Mouse (Mus musculus): ENCODE results near the gene Wdr90. TPM values are rescaled to one million over a fixed set of nuclear protein-coding genes. Genes with fewer than 3 reads are reported as not detected.
"Not testable (repeated sequence)": the region's sequence is repeated elsewhere in the genome, so short reads cannot be mapped to it uniquely, and the experiment has no call there.

The Wdr90 gene
- polyA plus RNA-seq, 1 experiment from 2014 or later = 38.2 TPM

DNA sequence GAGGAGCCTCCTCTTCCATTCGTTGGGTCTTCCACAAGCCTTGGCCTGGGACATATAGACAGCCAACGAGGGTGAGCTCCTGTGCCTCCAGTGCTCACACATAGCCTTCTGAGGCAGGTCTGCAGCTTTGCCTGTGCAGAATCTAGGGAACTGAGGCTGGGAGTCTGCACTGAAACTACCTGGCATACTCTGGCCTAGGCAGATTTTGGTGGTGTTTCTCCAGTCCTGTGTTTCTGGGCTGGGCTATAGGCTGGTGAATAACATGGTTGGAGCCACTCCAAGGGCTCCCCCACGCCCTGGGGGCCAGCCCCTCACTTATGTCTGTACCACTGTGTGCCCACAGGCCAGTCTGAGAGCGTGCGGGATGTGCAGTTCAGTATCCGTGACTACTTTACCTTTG, 36.0 kb downstream of the Wdr90 start:
- Histone ChIP-seq H3K4me2 (peak overlapping the region; percentile 95; the same call in 1 of the 2 replicates), H3K4me1 (peaks cover 61% of the 10 kb centered on the region), H3K27me3 (peaks cover 8% of the 10 kb centered on the region), H3K36me3 (replicated peaks) (peaks cover 31% of the 10 kb centered on the region), H3K9me3 (no peaks in the 10 kb centered on the region), H3K4me3 (replicated peaks) (0 out of 2 replicates have a peak overlapping the region, but pooled peaks have one; percentile 4), H3K9ac (no peak overlapping the region), H3K27ac (no peak overlapping the region)
- ATAC-seq (ENCODE audit: low FRiP score) = no peak
- WGBS = 93% methylated on average over 6 of the region's 6 CpGs

DNA sequence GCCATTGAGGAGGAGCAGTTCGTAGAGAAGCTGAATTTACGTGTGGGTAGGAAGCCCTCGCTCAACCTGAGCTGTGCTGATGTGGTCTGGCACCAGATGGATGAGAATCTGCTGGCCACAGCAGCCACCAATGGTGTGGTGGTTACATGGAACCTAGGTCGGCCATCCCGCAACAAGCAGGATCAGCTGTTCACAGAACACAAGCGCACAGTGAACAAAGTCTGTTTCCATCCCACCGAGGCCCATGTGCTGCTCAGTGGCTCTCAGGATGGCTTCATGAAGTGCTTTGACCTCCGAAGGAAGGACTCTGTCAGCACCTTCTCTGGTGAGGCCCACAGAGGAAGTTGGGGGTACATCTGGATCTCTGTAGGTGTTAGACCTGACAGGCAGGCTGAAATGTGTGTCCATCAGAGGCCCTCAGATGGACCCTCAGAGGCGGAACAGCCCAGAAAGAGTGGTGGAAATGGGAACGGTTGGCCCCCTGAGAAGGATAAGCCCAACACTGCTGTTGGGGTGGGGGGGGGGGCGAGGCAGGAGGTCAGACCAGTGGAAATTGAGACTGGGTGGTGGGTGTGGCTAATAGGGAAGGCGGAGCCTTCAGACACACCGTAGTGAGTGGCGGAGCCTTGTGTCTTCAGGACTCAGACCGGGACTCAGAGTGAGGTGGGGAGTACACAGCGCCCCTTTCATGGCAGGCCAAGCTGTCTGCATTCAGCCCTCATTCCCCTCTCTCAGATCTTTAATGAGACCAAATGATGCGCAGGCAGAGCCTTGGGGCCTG, 36.7 kb downstream of the Wdr90 start:
- ATAC-seq (ENCODE audit: low FRiP score) = no peak
- Histone ChIP-seq H3K9me3 (no peaks in the 10 kb centered on the region), H3K27ac (no peak overlapping the region), H3K4me1 (peaks cover 55% of the 10 kb centered on the region), H3K9ac (peak overlapping the region; percentile 76), H3K27me3 (peaks cover 16% of the 10 kb centered on the region), H3K4me2 (peak overlapping the region; percentile 95), H3K36me3 (replicated peaks) (peaks cover 26% of the 10 kb centered on the region), H3K4me3 (replicated peaks) (peak overlapping the region; percentile 61)
- 78% methylated on average over 17 of the region's 17 CpGs for WGBS

DNA sequence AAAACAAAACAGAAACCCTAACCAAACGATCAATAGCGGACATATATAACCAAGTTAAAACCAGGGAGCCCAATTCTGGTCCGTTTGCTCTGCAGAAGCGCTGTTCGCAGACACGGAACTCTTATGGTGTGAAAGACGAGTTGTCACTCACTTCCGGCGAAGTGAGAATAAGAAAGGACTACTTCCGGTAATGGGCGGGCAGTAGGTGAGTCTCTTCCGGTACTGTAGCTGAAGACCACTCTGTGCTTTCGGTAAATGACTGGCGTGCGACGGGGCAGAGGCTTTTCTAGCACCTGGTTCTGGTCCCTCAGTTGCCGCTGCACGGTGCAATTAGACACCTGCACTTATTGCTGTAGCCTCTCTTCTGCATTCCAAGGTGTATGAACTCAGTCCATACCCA, 37.8 kb downstream of the Wdr90 start, which contains the start of gene Wdr24:
Gene Wdr24, plus strand, starts transcription at position 176 of the 400 bp plus-strand sequence.
- Histone ChIP-seq H3K4me1 (peaks cover 55% of the 10 kb centered on the region), H3K4me2 (peak within 1 kb of the TSS; percentile 95), H3K4me3 (replicated peaks) (peak within 1 kb of the TSS; percentile 61), H3K27ac (peak within 1 kb of the TSS; percentile 73; the same call in 1 of the 2 replicates), H3K9me3 (no peaks in the 10 kb centered on the region), H3K36me3 (replicated peaks) (peaks cover 28% of the 10 kb centered on the region), H3K27me3 (peaks cover 27% of the 10 kb centered on the region), H3K9ac (peak within 1 kb of the TSS; percentile 76)
- peak; percentile 71; the same call in 1 of the 2 replicates for ATAC-seq (ENCODE audit: low FRiP score)
- WGBS = under 1% methylated on average over 18 of the region's 18 CpGs

DNA sequence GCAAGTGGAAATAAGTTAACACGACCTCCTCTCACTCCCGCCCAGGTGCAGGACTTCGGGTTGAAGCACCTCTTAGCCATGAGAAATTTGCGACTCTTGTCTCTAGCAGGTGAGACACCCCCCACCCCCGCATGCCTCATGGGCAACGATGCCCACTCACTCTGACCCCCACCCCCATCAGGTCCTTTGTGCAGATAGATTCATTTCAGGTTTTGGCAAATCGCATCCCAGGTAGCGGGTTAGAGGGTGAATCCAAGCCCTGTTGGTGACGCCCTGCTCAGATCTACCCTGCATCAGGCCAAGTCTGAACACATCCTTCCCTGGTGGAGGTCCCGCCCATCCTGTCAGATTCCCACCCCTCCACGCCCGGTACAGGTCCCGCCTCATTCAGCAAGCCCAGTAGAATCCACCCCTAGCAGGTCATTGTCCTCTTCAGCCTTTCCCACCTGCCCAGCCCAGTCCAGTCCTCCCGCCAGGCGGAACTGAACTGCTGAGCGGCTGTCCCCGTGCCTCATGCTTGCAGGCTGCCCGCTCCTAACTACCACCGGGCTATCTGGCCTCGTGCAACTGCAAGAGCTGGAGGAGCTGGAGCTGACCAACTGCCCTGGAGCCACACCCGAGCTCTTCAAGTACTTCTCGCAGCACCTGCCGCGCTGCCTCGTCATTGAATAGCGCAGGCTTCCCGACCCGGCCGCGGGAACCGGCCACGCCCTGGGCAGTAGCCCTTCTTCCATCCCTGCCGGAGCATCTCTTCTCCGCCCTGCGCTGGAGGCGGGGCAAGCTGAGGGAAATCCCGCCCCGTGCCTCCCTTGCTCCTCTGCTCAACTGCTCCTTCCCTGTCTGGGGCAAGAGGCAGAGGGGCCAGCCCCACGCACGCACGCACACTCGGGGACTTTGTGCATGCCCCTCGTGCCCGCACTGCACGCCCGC, 42.2 kb downstream of the Wdr90 start:
- 8% methylated on average over 46 of the region's 46 CpGs for WGBS
- no peak overlapping the region for H3K9ac ChIP-seq
- H3K4me1 ChIP-seq = peaks cover 18% of the 10 kb centered on the region
- no peak for ATAC-seq (ENCODE audit: low FRiP score)
- H3K9me3 ChIP-seq = no peaks in the 10 kb centered on the region
- peak overlapping the region; percentile 21 for H3K4me3 ChIP-seq (replicated peaks)
- H3K27ac ChIP-seq = no peak overlapping the region
- peaks cover 42% of the 10 kb centered on the region for H3K27me3 ChIP-seq
- peak overlapping the region; percentile 38 for H3K4me2 ChIP-seq
- H3K36me3 ChIP-seq (replicated peaks) = peaks cover 26% of the 10 kb centered on the region

DNA sequence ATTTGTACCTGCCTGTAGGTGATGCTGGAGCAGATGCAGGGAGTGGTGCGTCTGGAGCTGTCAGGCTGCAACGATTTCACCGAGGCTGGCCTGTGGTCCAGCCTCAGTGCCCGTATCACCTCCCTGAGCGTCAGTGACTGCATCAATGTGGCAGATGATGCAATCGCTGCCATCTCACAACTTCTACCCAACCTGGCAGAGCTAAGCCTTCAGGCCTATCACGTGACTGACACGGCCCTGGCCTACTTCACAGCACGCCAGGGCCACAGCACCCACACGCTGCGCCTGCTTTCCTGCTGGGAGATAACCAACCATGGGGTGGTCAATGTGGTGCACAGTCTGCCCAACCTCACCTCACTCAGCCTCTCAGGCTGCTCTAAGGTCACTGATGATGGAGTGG, 43.6 kb downstream of the Wdr90 start:
- H3K4me1 ChIP-seq = peaks cover 19% of the 10 kb centered on the region
- 87% methylated on average over 11 of the region's 11 CpGs for WGBS
- no peak overlapping the region for H3K4me2 ChIP-seq
- H3K27me3 ChIP-seq = peaks cover 46% of the 10 kb centered on the region
- H3K9ac ChIP-seq = no peak overlapping the region
- H3K27ac ChIP-seq = no peak overlapping the region
- no peaks in the 10 kb centered on the region for H3K9me3 ChIP-seq
- H3K36me3 ChIP-seq (replicated peaks) = peaks cover 26% of the 10 kb centered on the region
- no peak for ATAC-seq (ENCODE audit: low FRiP score)
- no peak overlapping the region for H3K4me3 ChIP-seq (replicated peaks)

DNA sequence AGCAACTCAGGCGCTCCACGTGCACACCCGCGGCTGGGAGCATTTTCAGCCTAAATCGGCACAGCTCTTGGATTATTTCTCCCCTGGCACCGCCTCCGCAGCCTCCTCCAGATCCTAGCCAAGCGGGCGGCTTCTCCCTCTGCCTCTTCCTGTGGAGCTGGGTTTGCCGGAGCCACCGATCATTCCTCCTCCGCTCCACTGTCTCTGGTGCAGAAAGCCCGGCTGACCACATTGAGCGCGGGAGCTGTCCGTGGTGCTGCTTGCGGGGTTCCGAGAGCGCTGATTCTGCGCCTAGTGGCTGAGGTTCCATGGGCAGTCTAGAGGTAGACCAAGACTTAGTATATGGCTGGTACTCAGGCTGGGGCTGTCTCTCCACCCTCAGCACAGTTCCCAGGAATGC, 47.8 kb downstream of the Wdr90 start:
- H3K9ac ChIP-seq = 0 out of 2 replicates have a peak overlapping the region, but pooled peaks have one; percentile 21
- peaks cover 35% of the 10 kb centered on the region for H3K27me3 ChIP-seq
- no peaks in the 10 kb centered on the region for H3K9me3 ChIP-seq
- ATAC-seq (ENCODE audit: low FRiP score) = no peak
- H3K4me1 ChIP-seq = peaks cover 37% of the 10 kb centered on the region
- 0 out of 2 replicates have a peak overlapping the region, but pooled peaks have one; percentile 3 for H3K4me3 ChIP-seq (replicated peaks)
- peaks cover 22% of the 10 kb centered on the region for H3K36me3 ChIP-seq (replicated peaks)
- peak overlapping the region; percentile 13; the same call in 1 of the 2 replicates for H3K4me2 ChIP-seq
- H3K27ac ChIP-seq = no peak overlapping the region
- WGBS = 4% methylated on average over 20 of the region's 20 CpGs

DNA sequence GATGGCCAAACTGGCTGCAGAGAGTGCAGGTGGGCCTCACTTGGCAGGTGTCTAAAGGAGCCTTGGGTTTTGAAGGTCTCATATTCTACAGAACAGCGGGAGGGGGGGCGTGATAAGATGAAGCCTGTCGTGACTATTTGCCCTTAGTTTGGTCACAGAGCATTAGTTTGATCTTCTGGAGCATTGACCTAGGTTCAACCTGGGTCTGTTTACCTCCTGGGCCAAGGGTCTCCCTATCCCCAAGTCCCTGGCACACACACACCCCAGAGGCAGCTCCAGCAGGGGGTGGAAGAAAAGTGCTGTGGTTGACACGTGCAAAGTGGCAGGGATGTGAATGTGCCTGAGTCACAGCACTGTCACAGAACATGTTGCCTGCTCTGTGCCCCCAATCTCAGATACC, 50.4 kb downstream of the Wdr90 start:
- peaks cover 44% of the 10 kb centered on the region for H3K4me1 ChIP-seq
- WGBS = 81% methylated on average over 4 of the region's 4 CpGs
- no peaks in the 10 kb centered on the region for H3K9me3 ChIP-seq
- H3K4me2 ChIP-seq = peak overlapping the region; percentile 80
- H3K36me3 ChIP-seq (replicated peaks) = no peaks in the 10 kb centered on the region
- H3K27me3 ChIP-seq = peaks cover 20% of the 10 kb centered on the region
- H3K27ac ChIP-seq = no peak overlapping the region
- 0 out of 2 replicates have a peak overlapping the region, but pooled peaks have one; percentile 85 for H3K4me3 ChIP-seq (replicated peaks)
- no peak for ATAC-seq (ENCODE audit: low FRiP score)
- no peak overlapping the region for H3K9ac ChIP-seq

DNA sequence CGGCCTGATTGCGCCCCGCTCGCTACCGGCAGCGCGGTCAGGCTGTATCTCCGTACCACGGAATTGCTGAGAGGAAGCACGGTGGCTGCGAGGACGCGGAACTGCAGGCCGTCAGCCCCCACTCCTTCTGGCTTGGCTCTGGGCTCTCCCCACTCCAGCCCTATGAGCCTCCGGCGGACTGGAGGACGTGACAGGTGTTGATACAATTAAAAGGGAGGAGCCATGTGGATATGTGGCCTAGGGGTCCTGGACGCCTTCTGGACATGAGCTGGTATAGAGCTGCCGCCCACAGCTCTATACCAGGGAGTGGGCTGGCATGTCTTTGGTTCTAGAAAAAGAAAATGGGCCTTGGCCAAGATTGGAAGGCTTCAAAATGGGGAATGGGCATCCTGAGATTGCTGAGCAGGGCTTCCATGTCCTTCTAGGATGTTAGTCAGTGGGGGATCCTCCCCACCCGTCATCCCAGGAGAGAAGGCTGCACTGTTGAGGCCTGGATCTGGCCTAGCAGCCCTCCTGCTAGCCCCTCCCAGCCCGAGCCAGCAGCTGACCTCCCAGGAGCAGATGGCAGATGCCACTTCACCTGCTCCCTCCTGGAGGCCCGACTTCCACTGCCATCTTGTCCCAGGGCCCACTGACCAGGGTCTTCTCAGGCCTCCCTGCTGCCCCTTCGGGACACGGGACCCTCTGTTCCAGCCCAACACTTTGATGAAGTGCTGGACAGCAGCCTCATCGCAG, 51.5 kb downstream of the Wdr90 start:
- Histone ChIP-seq H3K4me2 (peak overlapping the region; percentile 80), H3K9me3 (no peaks in the 10 kb centered on the region), H3K4me3 (replicated peaks) (peak overlapping the region; percentile 85), H3K4me1 (peaks cover 44% of the 10 kb centered on the region), H3K27me3 (peaks cover 20% of the 10 kb centered on the region), H3K27ac (peak overlapping the region; percentile 97), H3K9ac (peak overlapping the region; percentile 97), H3K36me3 (replicated peaks) (no peaks in the 10 kb centered on the region)
- WGBS = 11% methylated on average over 25 of the region's 25 CpGs
- ATAC-seq (ENCODE audit: low FRiP score) = peak; percentile 67

DNA sequence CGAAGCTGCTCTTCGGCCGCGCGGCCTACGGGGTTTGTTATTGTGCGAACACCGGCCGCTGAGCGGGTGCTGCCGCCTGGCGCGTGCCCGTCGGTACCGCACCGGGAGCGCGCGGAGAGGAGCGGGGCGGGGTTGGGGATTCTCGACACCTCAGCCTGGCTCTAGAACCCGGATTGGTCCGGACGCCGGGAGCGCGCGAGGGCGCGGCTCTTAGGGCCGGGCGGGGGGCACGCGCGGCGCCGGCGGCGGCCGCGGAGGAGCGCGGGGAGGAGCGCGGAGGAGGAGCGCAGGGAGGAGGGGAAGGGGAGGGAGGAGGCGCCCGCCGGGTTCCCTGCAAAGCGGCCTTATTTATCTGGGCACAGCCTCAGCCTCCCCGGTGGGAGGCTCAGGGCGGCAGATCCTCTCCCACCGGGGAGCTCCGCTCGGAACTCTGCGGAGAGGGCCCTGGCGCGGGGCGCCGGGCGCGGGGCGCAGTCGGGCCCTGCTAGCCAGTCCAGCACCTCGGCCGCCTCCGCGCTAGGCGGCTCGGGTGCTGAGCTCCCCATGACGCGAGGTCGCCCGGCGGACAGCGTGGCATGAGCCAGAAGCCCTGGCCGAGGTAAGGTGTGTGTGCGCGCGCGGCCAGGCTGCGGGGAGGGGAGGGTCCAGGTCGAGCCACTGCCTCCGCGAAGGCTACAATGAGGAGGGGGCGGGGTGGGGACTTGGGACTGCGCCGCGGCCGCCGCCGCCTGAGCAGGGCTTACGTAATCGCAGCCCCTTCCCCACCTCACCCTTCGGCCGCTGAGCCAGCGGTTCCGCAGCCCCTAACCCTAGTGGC, 52.3 kb downstream of the Wdr90 start, which contains the start of gene Fbxl16:
Gene Fbxl16, plus strand, starts transcription at position 297 of the 817 bp plus-strand sequence.
- peak; percentile 86 for ATAC-seq (ENCODE audit: low FRiP score)
- Histone ChIP-seq H3K27me3 (peaks cover 20% of the 10 kb centered on the region), H3K36me3 (replicated peaks) (no peaks in the 10 kb centered on the region), H3K27ac (peak within 1 kb of the TSS; percentile 97), H3K4me1 (peaks cover 47% of the 10 kb centered on the region), H3K4me2 (peak within 1 kb of the TSS; percentile 80), H3K4me3 (replicated peaks) (peak within 1 kb of the TSS; percentile 85), H3K9me3 (no peaks in the 10 kb centered on the region), H3K9ac (peak within 1 kb of the TSS; percentile 97)
- under 1% methylated on average over 76 of the region's 100 CpGs for WGBS

DNA sequence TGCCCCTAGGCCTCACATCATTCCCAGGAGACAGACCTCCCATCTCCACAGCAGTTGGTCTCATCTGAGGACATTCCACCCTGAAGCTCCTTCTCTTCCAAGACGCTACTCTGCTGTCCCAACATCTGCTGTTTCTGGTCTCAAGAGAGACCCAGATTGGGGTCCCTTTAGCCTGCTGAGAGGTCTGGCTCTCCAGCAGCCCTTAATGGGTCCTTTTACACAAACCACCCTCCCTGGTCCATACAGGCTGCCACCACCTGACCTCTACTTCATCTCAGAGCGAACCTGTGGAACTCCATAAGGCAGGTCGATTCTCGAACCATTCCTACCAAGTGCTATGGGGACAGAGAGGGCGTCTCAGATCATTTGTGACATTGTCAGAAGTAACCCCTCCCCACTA, 53.3 kb downstream of the Wdr90 start:
- H3K36me3 ChIP-seq (replicated peaks) = no peaks in the 10 kb centered on the region
- peaks cover 20% of the 10 kb centered on the region for H3K27me3 ChIP-seq
- peak overlapping the region; percentile 85 for H3K4me3 ChIP-seq (replicated peaks)
- peak overlapping the region; percentile 80 for H3K4me2 ChIP-seq
- WGBS = 35% methylated on average over 5 of the region's 5 CpGs
- H3K4me1 ChIP-seq = peaks cover 51% of the 10 kb centered on the region
- H3K27ac ChIP-seq = peak overlapping the region; percentile 97
- H3K9ac ChIP-seq = peak overlapping the region; percentile 97
- 0 out of 2 replicates have a peak, but pooled peaks have one; percentile 0 for ATAC-seq (ENCODE audit: low FRiP score)
- no peaks in the 10 kb centered on the region for H3K9me3 ChIP-seq

DNA sequence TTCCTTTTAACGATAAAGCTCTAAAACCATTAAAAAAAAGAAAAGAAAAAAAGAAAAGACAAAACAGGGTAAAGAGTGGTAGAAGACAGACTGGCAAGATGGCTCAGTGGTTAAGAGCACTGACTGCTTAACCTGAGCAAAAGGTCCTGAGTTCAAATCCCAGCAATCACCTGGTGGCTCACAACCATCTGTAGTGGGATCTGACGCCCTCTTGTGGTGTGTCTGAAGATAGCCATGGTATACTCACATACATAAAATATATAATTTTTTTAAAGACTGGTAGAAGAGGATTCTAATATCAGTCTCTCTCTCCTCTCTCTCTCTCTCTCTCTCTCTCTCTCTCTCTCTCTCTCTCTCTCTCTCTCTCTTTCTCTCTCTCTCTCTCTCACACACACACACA, 53.8 kb downstream of the Wdr90 start:
- Histone ChIP-seq H3K27me3 (peaks cover 14% of the 10 kb centered on the region), H3K4me1 (peaks cover 51% of the 10 kb centered on the region)
- H3K4me2 ChIP-seq; H3K4me3 ChIP-seq (replicated peaks); H3K9ac ChIP-seq; H3K27ac ChIP-seq; H3K9me3 ChIP-seq; ATAC-seq (ENCODE audit: low FRiP score); H3K36me3 ChIP-seq (replicated peaks): not testable (repeated sequence)
- WGBS = 40% methylated on average over 2 of the region's 2 CpGs
